Mouse (Mus musculus): ENCODE results near the gene Rnf20. TPM values are rescaled to one million over a fixed set of nuclear protein-coding genes. Genes with fewer than 3 reads are reported as not detected.

The Rnf20 gene
- total and polyA plus RNA-seq, 2 experiments from 2014 or later, result 46.2 to 48.3 TPM

- 91% methylated on average over 4 of the region's 4 CpGs for WGBS
- ATAC-seq (ENCODE audit: low FRiP score), result no peak
- Histone ChIP-seq H3K36me3 (ENCODE audit: insufficient read depth, low read length) (peaks cover 14% of the 10 kb centered on the region), H3K27me3 (ENCODE audit: insufficient read depth, low read length) (no peaks in the 10 kb centered on the region), H3K9me3 (ENCODE audit: low read length) (no peaks in the 10 kb centered on the region), H3K27ac (ENCODE audit: low read depth, low read length) (no peak overlapping the region), H3K4me3 (ENCODE audit: low read depth, low read length) (no peak overlapping the region), H3K9ac (replicated peaks; ENCODE audit: low read length, poor library complexity, severe bottlenecking) (no peak overlapping the region), H3K4me2 (ENCODE audit: low read depth, low read length, poor library complexity, severe bottlenecking) (no peak overlapping the region), H3K4me1 (ENCODE audit: insufficient read depth, low read length) (no peaks in the 10 kb centered on the region)
- TF ChIP-seq CTCF (IDR thresholded peaks at IDR 0.05), result no peak
- DNase-seq (ENCODE audit: low spot score), result no peak
These were observed 30.4 kb downstream of the Rnf20 start for GRCm38 (mm10) chr4:49662231-49662630.

DNA sequence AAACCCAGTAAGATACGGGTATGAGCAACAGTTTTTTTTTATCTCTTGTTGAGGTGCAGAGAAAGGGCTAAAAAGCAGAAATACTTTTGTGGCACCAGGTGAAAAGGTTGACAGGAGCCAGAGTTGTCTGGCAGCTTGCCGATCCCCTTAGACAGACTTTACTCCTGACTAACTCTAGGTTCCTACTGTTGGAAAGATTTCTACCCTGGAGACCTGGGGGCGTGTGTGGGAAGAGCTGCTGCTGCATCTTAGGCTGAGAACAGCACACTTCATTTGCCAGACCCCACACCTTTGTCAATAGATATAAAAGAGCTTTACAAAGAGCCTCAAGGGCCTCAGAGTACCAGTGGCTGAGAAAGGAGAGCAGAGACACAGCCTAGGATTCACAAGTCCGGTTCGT, 33.0 kb downstream of the Rnf20 start:
- H3K4me1 ChIP-seq (ENCODE audit: insufficient read depth, low read length), result no peaks in the 10 kb centered on the region
- DNase-seq (ENCODE audit: low spot score), result no peak
- WGBS, result 89% methylated on average over 5 of the region's 5 CpGs
- H3K9me3 ChIP-seq (ENCODE audit: low read length), result no peaks in the 10 kb centered on the region
- H3K27ac ChIP-seq (ENCODE audit: low read depth, low read length), result no peak overlapping the region
- H3K27me3 ChIP-seq (ENCODE audit: insufficient read depth, low read length), result no peaks in the 10 kb centered on the region
- H3K36me3 ChIP-seq (ENCODE audit: insufficient read depth, low read length), result peaks cover 11% of the 10 kb centered on the region
- ATAC-seq (ENCODE audit: low FRiP score), result no peak
- no peak for TF ChIP-seq CTCF (IDR thresholded peaks at IDR 0.05)
- no peak overlapping the region for H3K4me3 ChIP-seq (ENCODE audit: low read depth, low read length)
- H3K9ac ChIP-seq (replicated peaks; ENCODE audit: low read length, poor library complexity, severe bottlenecking), result no peak overlapping the region
- H3K4me2 ChIP-seq (ENCODE audit: low read depth, low read length, poor library complexity, severe bottlenecking), result no peak overlapping the region

- H3K9me3 ChIP-seq (ENCODE audit: low read length), result no peaks in the 10 kb centered on the region
- no peak overlapping the region for H3K27ac ChIP-seq (ENCODE audit: low read depth, low read length)
- H3K4me3 ChIP-seq (ENCODE audit: low read depth, low read length), result no peak overlapping the region
- no peak overlapping the region for H3K9ac ChIP-seq (replicated peaks; ENCODE audit: low read length, poor library complexity, severe bottlenecking)
- no peaks in the 10 kb centered on the region for H3K27me3 ChIP-seq (ENCODE audit: insufficient read depth, low read length)
- no peak for DNase-seq (ENCODE audit: low spot score)
- H3K36me3 ChIP-seq (ENCODE audit: insufficient read depth, low read length), result 0 out of 2 replicates have a peak, but pooled peaks cover 3% of the 10 kb centered on the region
- TF ChIP-seq CTCF (IDR thresholded peaks at IDR 0.05), result no peak
- H3K4me2 ChIP-seq (ENCODE audit: low read depth, low read length, poor library complexity, severe bottlenecking), result no peak overlapping the region
- no peaks in the 10 kb centered on the region for H3K4me1 ChIP-seq (ENCODE audit: insufficient read depth, low read length)
- 91% methylated on average over 6 of the region's 6 CpGs for WGBS
- no peak for ATAC-seq (ENCODE audit: low FRiP score)
These were observed 44.3 kb downstream of the Rnf20 start for GRCm38 (mm10) chr4:49676071-49676470.

DNA sequence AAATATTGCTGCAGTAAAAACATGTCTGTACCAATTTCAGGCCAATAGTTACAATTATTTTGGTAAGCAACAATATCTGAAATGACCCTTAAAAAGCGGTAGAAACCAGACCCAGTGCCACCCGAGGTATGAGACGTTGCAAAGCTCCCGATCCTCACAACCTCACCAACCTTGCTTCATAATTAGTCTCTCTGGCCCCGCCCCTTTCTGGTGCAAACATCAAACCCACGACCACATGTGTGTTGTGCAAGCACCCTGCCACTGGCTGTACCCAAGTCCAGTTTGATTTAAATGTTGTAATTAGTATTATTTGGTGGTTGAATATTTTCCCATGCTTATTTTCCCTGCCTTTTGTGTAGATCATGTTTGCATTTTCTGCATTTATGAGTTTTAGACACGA, 45.0 kb downstream of the Rnf20 start:
- TF ChIP-seq CTCF (IDR thresholded peaks at IDR 0.05), result no peak
- Histone ChIP-seq H3K27me3 (ENCODE audit: insufficient read depth, low read length) (no peaks in the 10 kb centered on the region), H3K27ac (ENCODE audit: low read depth, low read length) (no peak overlapping the region), H3K4me3 (ENCODE audit: low read depth, low read length) (no peak overlapping the region), H3K9me3 (ENCODE audit: low read length) (no peaks in the 10 kb centered on the region), H3K4me1 (ENCODE audit: insufficient read depth, low read length) (no peaks in the 10 kb centered on the region), H3K4me2 (ENCODE audit: low read depth, low read length, poor library complexity, severe bottlenecking) (no peak overlapping the region), H3K36me3 (ENCODE audit: insufficient read depth, low read length) (0 out of 2 replicates have a peak, but pooled peaks cover 3% of the 10 kb centered on the region), H3K9ac (replicated peaks; ENCODE audit: low read length, poor library complexity, severe bottlenecking) (no peak overlapping the region)
- no peak for DNase-seq (ENCODE audit: low spot score)
- ATAC-seq (ENCODE audit: low FRiP score), result no peak
- 78% methylated on average over 7 of the region's 7 CpGs for WGBS

DNA sequence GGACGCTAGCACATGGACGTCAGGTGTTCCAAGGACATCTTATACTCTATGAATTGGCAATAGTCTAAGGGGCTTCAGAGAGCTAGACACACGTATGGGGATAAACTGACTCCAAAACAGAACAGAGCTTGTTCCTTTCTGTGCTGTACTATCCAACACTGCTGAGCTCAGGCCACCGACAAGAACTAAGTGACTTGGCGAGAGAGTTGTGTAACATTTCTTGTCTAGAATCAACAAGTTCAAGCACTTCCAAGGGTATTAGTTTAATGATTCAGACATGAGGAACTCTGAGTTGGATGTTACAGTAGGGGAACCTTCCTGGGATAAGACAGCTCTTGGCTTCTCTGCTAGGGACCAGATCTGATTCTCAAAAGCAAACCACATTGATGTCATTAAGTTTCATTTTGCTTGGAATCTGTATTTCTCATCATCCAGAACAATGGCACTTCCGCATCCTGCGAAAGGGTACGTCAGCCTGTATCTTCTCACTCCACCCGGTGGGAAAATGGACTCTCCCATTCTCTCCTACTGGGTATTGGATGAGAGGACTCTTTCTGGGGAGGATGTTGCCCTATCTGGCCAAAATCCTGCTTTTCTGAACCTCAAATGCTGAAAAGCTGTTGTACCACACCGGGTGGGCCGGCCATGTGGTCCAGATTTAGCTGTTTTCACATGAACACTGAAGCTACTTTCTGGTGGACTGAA, 48.5 kb downstream of the Rnf20 start:
- no peak overlapping the region for H3K27ac ChIP-seq (ENCODE audit: low read depth, low read length)
- no peaks in the 10 kb centered on the region for H3K9me3 ChIP-seq (ENCODE audit: low read length)
- no peaks in the 10 kb centered on the region for H3K27me3 ChIP-seq (ENCODE audit: insufficient read depth, low read length)
- H3K4me1 ChIP-seq (ENCODE audit: insufficient read depth, low read length), result no peaks in the 10 kb centered on the region
- no peaks in the 10 kb centered on the region for H3K36me3 ChIP-seq (ENCODE audit: insufficient read depth, low read length)
- H3K4me3 ChIP-seq (ENCODE audit: low read depth, low read length), result no peak overlapping the region
- no peak for DNase-seq (ENCODE audit: low spot score)
- ATAC-seq (ENCODE audit: low FRiP score), result no peak
- no peak overlapping the region for H3K4me2 ChIP-seq (ENCODE audit: low read depth, low read length, poor library complexity, severe bottlenecking)
- TF ChIP-seq CTCF (IDR thresholded peaks at IDR 0.05), result no peak
- 92% methylated on average over 11 of the region's 11 CpGs for WGBS
- H3K9ac ChIP-seq (replicated peaks; ENCODE audit: low read length, poor library complexity, severe bottlenecking), result no peak overlapping the region

- no peaks in the 10 kb centered on the region for H3K27me3 ChIP-seq (ENCODE audit: insufficient read depth, low read length)
- no peaks in the 10 kb centered on the region for H3K36me3 ChIP-seq (ENCODE audit: insufficient read depth, low read length)
- DNase-seq (ENCODE audit: low spot score) (no peak), ATAC-seq (ENCODE audit: low FRiP score) (no peak)
- H3K9me3 ChIP-seq (ENCODE audit: low read length), result no peaks in the 10 kb centered on the region
- H3K9ac ChIP-seq (replicated peaks; ENCODE audit: low read length, poor library complexity, severe bottlenecking), result no peak within 1 kb of the TSS
- 90% methylated on average over 13 of the region's 13 CpGs for WGBS
- no peaks in the 10 kb centered on the region for H3K4me1 ChIP-seq (ENCODE audit: insufficient read depth, low read length)
- H3K4me2 ChIP-seq (ENCODE audit: low read depth, low read length, poor library complexity, severe bottlenecking), result no peak within 1 kb of the TSS
- no peak within 1 kb of the TSS for H3K27ac ChIP-seq (ENCODE audit: low read depth, low read length)
- no peak within 1 kb of the TSS for H3K4me3 ChIP-seq (ENCODE audit: low read depth, low read length)
- no peak for TF ChIP-seq CTCF (IDR thresholded peaks at IDR 0.05)
These were observed 50.0 kb downstream of the Rnf20 start, which contains the start of gene Ppp3r2 for GRCm38 (mm10) chr4:49681812-49682211. Gene Ppp3r2 (minus strand): TSS chr4:49682024.
